Mouse (Mus musculus) testis, adult 2 months (tissue): ENCODE data around the gene Senp1.

Experiments used
- CTCF ChIP-seq: fragments of 200-500 bp; IDR thresholded peaks from 2 replicates; pipeline ENCODE4 v1.5.1; 2012; ENCODE audit warnings: low read depth, mild to moderate bottlenecking, inconsistent platforms, low read length, moderate library complexity; ENCODE audit not compliant: control insufficient read depth, insufficient read depth, insufficient replicate concordance
- POLR2A ChIP-seq: fragments of 200-500 bp; IDR thresholded peaks from 2 replicates; pipeline ENCODE4 v1.6.1; 2012; ENCODE audit warnings: low read depth, mild to moderate bottlenecking, inconsistent platforms, low read length, moderate library complexity; ENCODE audit not compliant: control insufficient read depth

DNA sequence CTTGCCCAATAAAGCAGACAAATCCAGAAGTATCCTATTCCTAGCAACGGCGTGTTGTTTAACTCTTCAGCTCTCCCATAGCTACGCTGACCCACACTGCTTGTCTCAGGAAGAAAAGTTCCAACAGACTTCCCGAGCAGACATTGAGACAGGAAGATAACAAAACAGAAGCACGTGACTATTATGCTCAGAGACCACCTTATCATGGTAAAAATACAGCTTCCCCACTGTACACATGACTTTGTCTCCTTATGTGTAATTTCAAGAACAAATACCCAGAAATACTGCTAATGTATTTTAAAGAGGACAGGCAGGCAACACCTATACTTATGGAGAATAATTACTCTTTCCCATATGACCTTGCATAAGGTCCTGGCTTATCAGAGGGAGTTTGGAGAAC is 41.9 kb downstream of the Senp1 start:
- TF ChIP-seq CTCF = no peak
- no peak for TF ChIP-seq POLR2A
